Mouse (Mus musculus): ENCODE measurements around the gene Spef1. TPM values are rescaled to one million over a fixed set of nuclear protein-coding genes. Genes with fewer than 3 reads are reported as not detected.
"Not testable (repeated sequence)": the region's sequence is repeated elsewhere in the genome, so short reads cannot be mapped to it uniquely, and the experiment has no call there.

Spef1 gene
- polyA plus RNA-seq, 1 experiment from 2014 or later: 12.2 TPM

- TF ChIP-seq CTCF (IDR thresholded peaks at IDR 0.05) (no peak), EP300 (IDR thresholded peaks at IDR 0.05) (no peak)
- H3K4me3 ChIP-seq (ENCODE audit: low read depth, low read length): no peak overlapping the region
- WGBS: 81% methylated on average over 3 of the region's 3 CpGs
These were observed 40.2 kb upstream of the Spef1 start for GRCm38 (mm10) chr2:131227243-131227642.

GRCm38 (mm10) chr2:131226669-131227068 is 39.6 kb upstream of the Spef1 start:
- ATAC-seq; H3K4me1 ChIP-seq (ENCODE audit: insufficient read depth, low read depth, low read length); H3K27ac ChIP-seq (ENCODE audit: low read length); H3K9ac ChIP-seq (replicated peaks; ENCODE audit: low read depth); H3K4me3 ChIP-seq (ENCODE audit: low read depth, low read length); DNase-seq (ENCODE audit: low spot score); H3K9me3 ChIP-seq (ENCODE audit: low read length); H3K27me3 ChIP-seq (replicated peaks; ENCODE audit: insufficient read depth, low read length); H3K36me3 ChIP-seq (ENCODE audit: insufficient read depth, low read length); H3K4me2 ChIP-seq (replicated peaks; ENCODE audit: low read depth, low read length): not testable (repeated sequence)
- 43% methylated on average over 2 of the region's 2 CpGs for WGBS

More at GRCm38 (mm10) chr2:131227243-131227642, 40.2 kb upstream of the Spef1 start:
- ATAC-seq (no peak), DNase-seq (ENCODE audit: low spot score) (no peak)
- Histone ChIP-seq H3K9me3 (ENCODE audit: low read length) (no peaks in the 10 kb centered on the region), H3K4me1 (ENCODE audit: insufficient read depth, low read depth, low read length) (no peaks in the 10 kb centered on the region), H3K4me2 (replicated peaks; ENCODE audit: low read depth, low read length) (no peak overlapping the region), H3K9ac (replicated peaks; ENCODE audit: low read depth) (no peak overlapping the region), H3K27me3 (replicated peaks; ENCODE audit: insufficient read depth, low read length) (no peaks in the 10 kb centered on the region), H3K36me3 (ENCODE audit: insufficient read depth, low read length) (no peaks in the 10 kb centered on the region), H3K27ac (ENCODE audit: low read length) (no peak overlapping the region)

GRCm38 (mm10) chr2:131225178-131225577 is 38.1 kb upstream of the Spef1 start:
- H3K27ac ChIP-seq (ENCODE audit: low read length): no peak overlapping the region

GRCm38 (mm10) chr2:131223569-131223968 is 36.5 kb upstream of the Spef1 start:
- Histone ChIP-seq H3K4me1 (ENCODE audit: insufficient read depth, low read depth, low read length) (no peaks in the 10 kb centered on the region), H3K9ac (replicated peaks; ENCODE audit: low read depth) (no peak overlapping the region), H3K4me3 (ENCODE audit: low read depth, low read length) (no peak overlapping the region), H3K36me3 (ENCODE audit: insufficient read depth, low read length) (no peaks in the 10 kb centered on the region), H3K27me3 (replicated peaks; ENCODE audit: insufficient read depth, low read length) (no peaks in the 10 kb centered on the region), H3K9me3 (ENCODE audit: low read length) (no peaks in the 10 kb centered on the region), H3K27ac (ENCODE audit: low read length) (no peak overlapping the region), H3K4me2 (replicated peaks; ENCODE audit: low read depth, low read length) (no peak overlapping the region)
- no peak for DNase-seq (ENCODE audit: low spot score)
- TF ChIP-seq EP300 (IDR thresholded peaks at IDR 0.05) (no peak), CTCF (IDR thresholded peaks at IDR 0.05) (no peak)
- WGBS: 82% methylated on average over 1 of the region's 1 CpGs
- no peak for ATAC-seq

More at GRCm38 (mm10) chr2:131225178-131225577, 38.1 kb upstream of the Spef1 start:
- WGBS: 83% methylated on average over 6 of the region's 6 CpGs
- Histone ChIP-seq H3K4me3 (ENCODE audit: low read depth, low read length) (no peak overlapping the region), H3K9ac (replicated peaks; ENCODE audit: low read depth) (no peak overlapping the region), H3K4me1 (ENCODE audit: insufficient read depth, low read depth, low read length) (no peaks in the 10 kb centered on the region), H3K9me3 (ENCODE audit: low read length) (no peaks in the 10 kb centered on the region), H3K36me3 (ENCODE audit: insufficient read depth, low read length) (no peaks in the 10 kb centered on the region), H3K27me3 (replicated peaks; ENCODE audit: insufficient read depth, low read length) (no peaks in the 10 kb centered on the region), H3K4me2 (replicated peaks; ENCODE audit: low read depth, low read length) (no peak overlapping the region)
- no peak for DNase-seq (ENCODE audit: low spot score)
- no peak for TF ChIP-seq CTCF (IDR thresholded peaks at IDR 0.05)
- TF ChIP-seq EP300 (IDR thresholded peaks at IDR 0.05): no peak
- ATAC-seq: no peak

GRCm38 (mm10) chr2:131222562-131222961 is 35.5 kb upstream of the Spef1 start:
- DNase-seq (ENCODE audit: low spot score) (peak; percentile 31), ATAC-seq (no peak)
- Histone ChIP-seq H3K9me3 (ENCODE audit: low read length) (no peaks in the 10 kb centered on the region), H3K4me3 (ENCODE audit: low read depth, low read length) (no peak overlapping the region), H3K4me2 (replicated peaks; ENCODE audit: low read depth, low read length) (no peak overlapping the region), H3K4me1 (ENCODE audit: insufficient read depth, low read depth, low read length) (no peaks in the 10 kb centered on the region), H3K9ac (replicated peaks; ENCODE audit: low read depth) (no peak overlapping the region), H3K36me3 (ENCODE audit: insufficient read depth, low read length) (no peaks in the 10 kb centered on the region), H3K27me3 (replicated peaks; ENCODE audit: insufficient read depth, low read length) (no peaks in the 10 kb centered on the region), H3K27ac (ENCODE audit: low read length) (no peak overlapping the region)
- 29% methylated on average over 5 of the region's 5 CpGs for WGBS
- TF ChIP-seq EP300 (IDR thresholded peaks at IDR 0.05): no peak
- no peak for TF ChIP-seq CTCF (IDR thresholded peaks at IDR 0.05)

- Histone ChIP-seq H3K4me1 (ENCODE audit: insufficient read depth, low read depth, low read length) (no peaks in the 10 kb centered on the region), H3K4me2 (replicated peaks; ENCODE audit: low read depth, low read length) (no peak overlapping the region)
- WGBS: 48% methylated on average over 3 of the region's 3 CpGs
These were observed 34.9 kb upstream of the Spef1 start for GRCm38 (mm10) chr2:131221853-131222515.

More at GRCm38 (mm10) chr2:131221853-131222515, 34.9 kb upstream of the Spef1 start:
- Histone ChIP-seq H3K27me3 (replicated peaks; ENCODE audit: insufficient read depth, low read length) (no peaks in the 10 kb centered on the region), H3K4me3 (ENCODE audit: low read depth, low read length) (no peak overlapping the region), H3K36me3 (ENCODE audit: insufficient read depth, low read length) (no peaks in the 10 kb centered on the region), H3K27ac (ENCODE audit: low read length) (no peak overlapping the region), H3K9me3 (ENCODE audit: low read length) (no peaks in the 10 kb centered on the region), H3K9ac (replicated peaks; ENCODE audit: low read depth) (no peak overlapping the region)
- TF ChIP-seq EP300 (IDR thresholded peaks at IDR 0.05): no peak
- no peak for TF ChIP-seq CTCF (IDR thresholded peaks at IDR 0.05)
- no peak for ATAC-seq
- DNase-seq (ENCODE audit: low spot score): no peak

Measured in lung, postnatal 0 days (tissue).